Mouse (Mus musculus): ENCODE data around the gene Olfr94.
"Not testable (repeated sequence)": the region's sequence is repeated elsewhere in the genome, so short reads cannot be mapped to it uniquely, and the experiment has no call there.

Gene Olfr94

DNA sequence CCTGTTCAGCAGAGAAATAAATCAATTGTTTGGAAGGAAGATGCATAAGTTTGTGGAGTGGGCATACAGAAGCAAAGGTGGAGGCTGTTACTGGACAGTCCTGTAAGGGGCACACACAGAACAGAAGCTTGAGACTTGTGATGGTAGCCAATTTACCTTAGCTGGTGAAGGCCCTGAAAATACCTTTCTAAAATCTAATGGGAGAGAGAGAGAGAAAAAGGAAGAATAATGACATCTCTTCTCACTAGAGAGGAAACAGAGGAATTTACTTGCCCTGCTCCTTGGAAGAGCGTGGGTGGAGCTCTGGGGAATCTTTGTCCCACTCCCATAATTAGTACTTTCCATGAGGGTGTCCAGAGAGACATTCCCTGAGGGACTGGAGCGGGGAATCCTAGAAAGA is at the start of gene Olfr94:
Gene Olfr94, minus strand, starts transcription at position 101 of the 400 bp plus-strand sequence.
- in situ Hi-C loops (cut with MboI; ENCODE audit: unreplicated experiment in 2 of 2) = loop anchor here (5.0 to 25.0 kb wide), 7 partner anchors 119 to 844 kb away; partner anchors contain the start of genes Trim40 (in 2 of the 2), H2-M10.3 (in 1 of the 2) and H2-M10.6 (in 1 of the 2)

DNA sequence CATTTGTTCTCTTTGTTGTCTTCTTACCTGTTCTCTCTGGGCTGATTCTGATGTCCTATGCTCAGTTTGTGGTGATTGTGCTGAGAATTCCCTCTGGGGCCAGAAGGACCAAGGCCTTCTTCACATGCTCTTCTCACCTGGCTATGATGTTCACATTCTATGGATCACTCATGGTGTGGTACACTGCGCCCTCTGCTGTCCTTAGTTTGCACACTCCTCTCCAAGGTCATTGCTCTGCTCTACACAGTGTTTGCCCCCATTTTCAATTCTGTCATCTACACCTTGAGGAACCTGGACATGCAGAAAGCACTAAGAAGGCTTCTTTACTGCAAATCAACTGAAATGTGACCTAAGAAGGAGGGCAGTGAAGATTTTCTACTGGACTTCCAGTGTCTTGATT is 49.8 kb upstream of the Olfr94 start:
- in situ Hi-C loops (cut with MboI; ENCODE audit: unreplicated experiment in 2 of 2) = no loop called here

DNA sequence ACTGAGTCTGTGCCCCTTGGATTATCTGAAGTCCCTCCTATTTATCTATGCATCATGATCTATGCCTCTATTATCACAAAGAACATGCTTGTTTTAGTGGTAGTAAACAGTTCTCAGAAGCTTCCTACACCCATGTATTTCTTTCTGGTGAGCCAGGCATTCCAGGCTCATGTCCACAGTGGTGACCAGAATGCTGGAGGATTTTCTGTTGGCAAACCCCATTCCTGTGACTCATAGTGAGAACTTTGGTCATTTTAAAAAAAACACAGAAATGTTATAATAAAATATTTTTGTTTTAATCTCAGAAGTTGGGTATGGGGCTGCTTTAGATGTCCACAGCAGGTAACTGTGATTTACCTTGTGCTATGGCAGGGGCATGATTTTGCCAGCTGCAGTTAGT is 48.7 kb upstream of the Olfr94 start:
- in situ Hi-C loops (cut with MboI; ENCODE audit: unreplicated experiment in 2 of 2) = no loop called here

DNA sequence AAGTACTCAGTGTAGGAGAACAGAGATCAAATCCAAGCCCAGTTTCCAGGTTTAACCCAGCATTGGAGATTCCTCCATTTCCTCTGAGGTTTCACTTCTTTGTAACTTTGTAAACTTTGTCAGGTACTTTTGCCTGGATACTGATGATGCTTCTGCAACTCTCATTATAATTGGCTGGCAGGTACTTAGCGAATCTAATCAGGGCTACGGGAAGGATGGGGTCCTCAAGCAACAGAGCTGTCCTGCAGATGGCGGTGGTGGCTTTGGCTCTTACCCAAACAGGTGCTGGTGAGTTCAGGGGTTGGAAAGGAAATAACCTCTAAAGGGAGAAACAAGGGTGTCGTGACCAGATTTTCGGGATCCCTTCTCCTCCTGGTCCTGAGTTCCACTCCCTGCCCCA is 45.9 kb upstream of the Olfr94 start:
- in situ Hi-C loops (cut with MboI; ENCODE audit: unreplicated experiment in 2 of 2) = no loop called here

DNA sequence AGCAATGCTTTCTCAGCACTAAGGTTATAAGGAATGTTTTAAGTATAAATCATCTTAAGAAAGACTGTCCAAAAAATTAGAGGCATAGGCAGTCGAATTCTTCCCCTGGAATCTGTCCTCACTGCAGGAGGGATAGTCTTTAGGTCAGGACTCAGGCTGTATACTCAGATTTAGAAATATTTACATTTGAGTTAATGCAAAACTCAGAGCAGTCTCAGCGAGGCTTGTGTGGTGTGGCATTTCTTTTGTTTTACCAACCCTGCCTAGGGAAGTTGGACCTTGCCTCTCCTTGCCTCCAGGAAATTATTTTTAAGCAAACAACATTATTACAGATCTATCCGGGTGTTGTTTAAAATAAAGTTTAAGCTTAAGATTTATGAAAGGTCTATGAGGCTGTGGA is 41.4 kb upstream of the Olfr94 start:
- in situ Hi-C loops (cut with MboI; ENCODE audit: unreplicated experiment in 2 of 2) = no loop called here

DNA sequence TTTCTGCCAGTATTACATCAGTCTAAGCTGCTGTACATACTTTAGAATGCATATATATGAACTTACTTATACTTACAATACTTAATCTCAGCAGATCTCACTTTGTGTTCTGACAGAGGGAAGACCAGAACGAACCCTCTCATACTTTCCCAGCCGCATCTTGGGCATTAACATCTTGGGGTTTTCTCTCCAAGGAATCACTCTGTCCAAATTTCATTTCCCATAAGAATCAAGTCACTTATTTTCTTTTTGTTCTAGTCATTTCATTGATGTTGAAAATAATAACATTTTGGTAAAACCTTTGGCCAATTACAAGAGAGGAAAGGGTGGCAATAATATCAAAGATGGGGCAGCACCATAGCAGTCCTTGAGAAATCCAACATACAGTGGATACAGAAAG is 36.4 kb upstream of the Olfr94 start, which contains the start of gene Olfr97:
Gene Olfr97, minus strand, starts transcription at position 101 of the 400 bp plus-strand sequence.
- in situ Hi-C loops (cut with MboI; ENCODE audit: unreplicated experiment in 2 of 2) = not testable (repeated sequence)

DNA sequence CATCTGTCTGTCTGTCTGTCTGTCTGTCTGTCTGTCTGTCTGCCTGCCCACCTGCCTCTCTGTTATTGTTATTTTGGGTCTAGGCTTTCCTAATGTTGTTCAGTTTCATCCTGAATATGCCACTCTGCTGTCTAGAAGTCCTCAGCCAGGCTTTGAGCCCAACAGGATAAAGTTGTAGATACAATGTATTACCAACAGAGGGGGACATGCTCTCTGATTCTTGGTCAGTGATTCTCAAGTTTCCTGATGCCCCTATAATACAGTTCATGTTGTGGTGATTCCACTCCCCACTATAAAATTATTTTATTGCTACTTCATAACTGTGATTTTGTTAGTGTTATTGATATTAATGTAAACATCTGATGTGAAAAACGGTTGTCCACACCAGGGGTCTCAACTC is 21.1 kb upstream of the Olfr94 start:
- in situ Hi-C loops (cut with MboI; ENCODE audit: unreplicated experiment in 2 of 2) = loop anchor here in 1 of 2 experiments (25.0 kb wide), 1 partner anchor 860 kb away; the partner anchor contains the start of gene H2-M10.3

DNA sequence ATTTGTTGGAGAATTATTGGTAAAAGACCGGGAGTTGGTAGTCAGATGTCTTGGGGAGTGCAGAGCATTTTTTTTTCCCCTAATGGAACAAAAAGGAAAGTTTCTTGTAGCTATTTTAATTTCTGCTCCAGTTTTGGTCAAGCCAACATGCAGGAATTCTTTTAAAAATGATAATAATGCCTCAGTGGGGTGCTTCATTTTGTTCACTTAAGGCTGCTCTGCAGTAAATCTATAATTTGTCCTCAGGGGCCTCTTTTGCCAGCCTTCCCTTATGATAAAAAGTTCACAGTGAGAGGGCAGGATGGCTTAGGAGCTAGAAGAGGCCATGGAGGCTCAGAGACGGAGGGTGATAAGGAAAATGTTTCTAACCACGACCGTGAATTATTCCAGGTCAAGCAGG is 19.1 kb upstream of the Olfr94 start, which contains the start of gene Olfr96:
Gene Olfr96, plus strand, starts transcription at position 301 of the 400 bp plus-strand sequence.
- in situ Hi-C loops (cut with MboI; ENCODE audit: unreplicated experiment in 2 of 2) = loop anchor here in 1 of 2 experiments (25.0 kb wide), 1 partner anchor 858 kb away; the partner anchor contains the start of gene H2-M10.3

DNA sequence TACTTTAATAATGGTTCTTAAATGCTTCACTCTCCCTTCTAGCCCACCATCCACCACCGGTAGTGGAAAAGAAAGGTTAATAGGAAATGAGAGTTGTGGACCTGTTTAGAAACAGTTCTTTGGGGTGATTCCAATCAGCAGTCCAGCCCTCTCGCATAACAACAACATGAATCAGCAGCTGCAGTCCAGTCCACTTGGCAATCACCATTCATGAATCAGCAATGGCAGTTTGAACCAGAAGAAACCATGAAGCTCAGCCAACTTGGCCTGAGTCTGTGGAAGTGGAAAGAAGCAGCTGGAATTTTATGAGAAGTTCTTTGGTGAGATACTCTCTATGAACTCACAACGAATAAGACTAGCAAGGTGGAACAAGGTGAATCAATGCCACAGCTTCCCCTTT is 17.7 kb upstream of the Olfr94 start:
- in situ Hi-C loops (cut with MboI; ENCODE audit: unreplicated experiment in 2 of 2) = loop anchor here in 1 of 2 experiments (25.0 kb wide), 1 partner anchor 856 kb away; the partner anchor contains the start of gene H2-M10.3

DNA sequence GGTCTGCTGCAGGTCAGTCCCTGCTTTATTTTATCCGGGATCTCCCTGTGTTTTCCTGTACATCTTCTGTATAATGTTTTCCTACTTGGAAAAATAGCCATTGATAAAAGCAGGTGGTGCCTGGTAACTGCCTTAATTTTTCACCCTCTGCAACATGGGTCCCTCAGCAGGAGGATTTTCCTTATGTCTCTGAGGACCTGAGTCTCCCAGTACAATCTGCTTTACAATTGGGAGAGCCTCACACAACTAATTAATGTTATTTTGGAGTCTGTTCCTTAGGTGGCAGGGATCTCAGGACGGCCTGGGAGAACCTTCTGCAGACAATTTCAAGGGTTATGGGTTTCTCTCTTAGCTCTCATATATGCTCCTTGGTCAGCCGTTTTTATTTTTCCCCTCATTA is 12.2 kb upstream of the Olfr94 start, which contains the start of gene Olfr95:
Gene Olfr95, minus strand, starts transcription at position 101 of the 400 bp plus-strand sequence.
- in situ Hi-C loops (cut with MboI; ENCODE audit: unreplicated experiment in 2 of 2) = loop anchor here in 1 of 2 experiments (25.0 kb wide), 1 partner anchor 851 kb away; the partner anchor contains the start of gene H2-M10.3

DNA sequence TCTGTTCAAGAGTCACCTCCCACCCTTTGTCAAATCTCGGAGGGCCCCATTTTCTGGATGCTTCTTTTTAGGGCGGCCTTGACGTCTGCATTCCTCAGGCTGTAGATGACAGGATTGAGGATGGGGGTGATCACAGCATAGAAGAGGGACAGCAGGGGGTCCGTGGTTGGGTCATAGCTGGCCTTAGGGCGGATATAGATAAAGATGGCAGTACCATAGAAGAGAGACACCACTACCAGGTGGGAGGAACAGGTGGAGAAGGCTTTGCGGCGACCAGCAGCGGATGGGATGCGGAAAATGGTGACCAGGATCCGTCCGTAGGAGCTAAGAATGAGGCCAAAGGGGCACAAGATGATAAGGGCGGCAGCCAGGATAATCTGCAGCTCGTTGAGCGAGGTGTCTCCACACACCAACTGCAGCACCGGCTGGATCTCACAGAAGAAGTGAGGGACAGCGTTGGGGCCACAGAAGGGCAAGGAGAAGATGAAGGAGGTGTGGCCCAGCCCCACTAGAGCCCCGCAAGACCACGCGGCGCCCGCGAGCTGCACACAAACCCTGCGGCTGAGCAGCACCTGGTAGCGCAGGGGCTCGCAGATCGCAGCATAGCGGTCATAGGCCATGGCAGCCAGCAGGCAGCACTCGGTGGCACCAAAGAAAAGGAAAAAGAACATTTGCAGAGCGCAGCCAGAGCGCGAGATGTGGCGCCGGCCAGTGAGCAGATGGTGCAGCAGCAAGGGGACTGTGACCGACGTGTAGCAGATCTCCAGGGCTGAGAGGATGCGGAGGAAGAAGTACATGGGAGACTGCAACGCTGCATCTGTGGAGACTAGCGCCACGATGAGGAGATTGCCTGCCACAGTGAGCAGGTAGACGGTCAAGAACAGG is 10.3 kb upstream of the Olfr94 start:
- in situ Hi-C loops (cut with MboI; ENCODE audit: unreplicated experiment in 2 of 2) = loop anchor here in 1 of 2 experiments (25.0 kb wide), 1 partner anchor 849 kb away; the partner anchor contains the start of gene H2-M10.3

DNA sequence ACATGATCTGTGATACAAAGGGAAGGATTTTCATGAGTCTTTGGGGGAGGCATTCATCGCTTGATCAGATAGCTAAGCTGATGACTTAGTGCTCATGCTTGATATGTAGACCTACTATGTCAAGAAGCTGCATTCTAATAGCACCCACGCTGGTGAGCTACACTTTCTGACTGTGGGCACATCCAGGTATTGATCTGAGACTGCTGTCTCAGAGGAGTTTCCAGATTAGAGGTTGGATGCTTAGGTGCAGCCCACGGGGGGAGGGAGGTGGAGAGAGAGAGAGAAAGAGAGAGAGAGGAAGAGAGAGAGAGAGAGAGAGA is 3.1 kb upstream of the Olfr94 start:
- in situ Hi-C loops (cut with MboI; ENCODE audit: unreplicated experiment in 2 of 2) = loop anchor here (5.0 to 25.0 kb wide), 7 partner anchors 122 to 847 kb away; partner anchors contain the start of genes Trim40 (in 2 of the 2), H2-M10.3 (in 1 of the 2) and H2-M10.6 (in 1 of the 2)

DNA sequence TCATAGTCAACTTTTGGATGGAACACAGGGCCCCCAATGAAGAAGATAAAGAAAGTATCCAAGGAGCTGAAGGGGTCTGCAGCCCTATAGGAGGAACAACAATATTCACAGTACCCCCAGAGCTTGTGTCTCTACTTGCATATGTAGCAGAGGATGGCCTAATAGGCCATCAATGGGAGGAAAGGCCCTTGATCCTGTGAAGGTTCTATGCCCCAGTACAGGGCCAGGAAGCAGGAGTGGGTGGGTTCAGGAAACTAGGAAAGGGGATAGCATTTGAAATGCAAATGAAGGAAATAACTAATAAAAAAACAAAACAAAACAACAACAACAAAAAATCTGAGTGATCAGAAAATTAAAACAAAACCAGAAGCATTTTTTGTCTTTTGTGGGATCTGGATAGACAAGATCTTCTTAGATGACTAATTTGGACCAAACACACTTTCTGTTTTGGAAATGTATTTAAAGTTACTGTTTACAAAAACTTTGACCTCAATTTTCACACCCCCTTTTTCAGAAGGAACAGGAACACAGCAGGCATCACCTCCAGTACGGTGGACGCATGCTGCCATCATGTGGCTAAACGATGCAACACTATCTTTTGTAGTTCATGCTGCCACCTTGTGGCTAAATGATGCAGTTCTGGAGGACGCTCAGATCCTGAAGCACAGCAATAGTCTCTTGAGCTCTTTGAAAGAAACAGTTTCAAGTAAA is 2.6 kb upstream of the Olfr94 start:
- in situ Hi-C loops (cut with MboI; ENCODE audit: unreplicated experiment in 2 of 2) = loop anchor here (5.0 to 25.0 kb wide), 7 partner anchors 121 to 846 kb away; partner anchors contain the start of genes Trim40 (in 2 of the 2), H2-M10.3 (in 1 of the 2) and H2-M10.6 (in 1 of the 2)

DNA sequence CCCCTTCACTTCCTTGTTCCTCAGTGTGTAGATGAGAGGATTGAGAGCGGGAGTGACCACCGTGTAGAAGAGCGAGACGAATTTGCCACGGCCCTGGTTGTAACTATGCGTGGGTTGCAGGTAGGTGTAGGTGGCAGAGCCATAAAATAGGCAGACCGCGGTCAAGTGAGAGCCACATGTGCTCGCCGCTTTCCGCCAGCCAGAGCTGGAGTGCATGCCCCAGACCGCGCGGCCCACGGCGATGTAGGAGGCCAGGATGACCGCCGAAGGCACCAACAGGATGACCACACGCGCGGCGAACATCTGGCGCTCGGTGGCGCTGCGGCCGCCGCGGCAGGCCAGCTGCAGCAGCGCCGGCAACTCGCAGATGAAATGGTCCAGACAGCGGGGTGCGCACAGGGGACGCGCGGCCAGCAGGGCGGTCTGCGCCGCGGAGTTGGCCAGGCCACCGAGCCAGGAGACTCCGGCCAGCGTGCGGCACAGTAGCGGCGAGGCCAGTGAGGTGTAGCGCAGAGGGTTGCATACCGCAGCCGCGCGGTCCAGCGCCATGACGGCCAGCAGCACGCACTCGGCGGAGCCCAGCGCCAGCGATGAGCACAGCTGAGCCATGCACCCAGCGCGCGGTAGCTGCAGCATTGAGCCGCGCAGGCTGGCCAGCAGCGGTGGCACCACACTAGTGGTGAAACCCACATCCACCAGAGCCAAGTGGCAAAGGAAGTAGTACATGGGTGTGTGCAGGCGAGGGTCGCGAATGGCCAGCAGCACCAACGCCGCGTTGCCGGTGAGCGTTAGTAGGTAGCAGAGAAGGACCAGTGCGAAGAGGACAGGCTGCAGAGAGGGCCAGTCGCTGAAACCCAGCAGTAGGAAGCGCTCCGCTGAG is 3.7 kb downstream of the Olfr94 start:
- in situ Hi-C loops (cut with MboI; ENCODE audit: unreplicated experiment in 2 of 2) = no loop called here

DNA sequence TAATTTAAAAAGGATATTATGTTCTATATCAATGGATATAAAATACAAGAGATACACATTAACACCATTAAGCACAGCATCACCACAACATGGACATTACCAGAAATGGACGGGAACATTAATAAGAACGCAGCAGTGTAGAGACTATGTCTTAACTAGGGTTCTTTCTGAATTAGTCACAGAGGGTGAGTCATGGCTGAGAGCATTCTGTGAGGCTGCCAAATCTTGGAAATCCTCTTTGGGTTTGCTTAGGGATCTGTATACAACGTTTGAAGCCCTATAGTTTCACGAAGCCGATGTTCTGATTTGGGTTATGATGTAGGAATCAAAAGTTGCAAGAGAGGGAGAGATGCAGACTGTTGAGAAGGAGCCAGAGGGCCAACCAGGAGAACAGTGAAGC is 6.0 kb downstream of the Olfr94 start:
- in situ Hi-C loops (cut with MboI; ENCODE audit: unreplicated experiment in 2 of 2) = no loop called here

DNA sequence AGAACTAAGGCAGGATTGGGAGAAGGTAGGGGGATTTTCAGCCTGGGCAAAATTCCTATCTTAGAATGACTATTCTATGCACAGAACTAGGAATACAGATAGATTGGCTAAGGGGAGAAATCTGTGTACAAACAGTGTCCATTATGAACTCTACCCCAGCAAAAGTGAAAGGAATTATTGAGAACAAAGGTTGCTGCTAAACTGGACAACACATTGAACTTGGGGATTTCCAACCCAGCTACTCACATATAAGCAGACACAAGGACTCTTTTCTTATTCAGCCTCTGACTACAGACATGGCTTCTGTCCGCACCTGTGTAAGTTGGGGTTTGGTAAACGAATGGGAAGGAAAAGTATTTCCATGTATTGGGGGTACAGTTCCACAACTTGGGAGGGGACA is 7.1 kb downstream of the Olfr94 start, which contains the start of gene Ubd:
Gene Ubd, plus strand, starts transcription at position 237 of the 400 bp plus-strand sequence.
- in situ Hi-C loops (cut with MboI; ENCODE audit: unreplicated experiment in 2 of 2) = no loop called here

DNA sequence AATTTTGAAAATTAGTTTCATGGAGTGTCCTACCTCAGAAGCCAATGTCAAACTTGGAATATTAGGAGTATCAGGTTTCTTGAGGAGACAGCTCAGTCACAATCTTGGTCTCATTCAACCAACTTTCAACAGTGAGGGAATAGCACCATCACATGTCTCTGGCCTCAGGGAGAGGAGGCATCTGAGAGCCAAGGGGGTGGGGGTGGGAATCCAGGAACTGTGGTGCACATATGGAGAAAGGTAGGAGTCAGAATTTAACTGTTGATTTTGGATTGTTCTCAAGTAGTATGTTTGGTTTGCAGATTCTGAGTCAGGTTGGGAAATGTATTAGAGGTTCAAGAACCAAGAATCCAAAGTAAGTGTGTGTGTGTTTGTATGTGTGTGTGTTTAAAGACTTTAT is 7.8 kb downstream of the Olfr94 start:
- in situ Hi-C loops (cut with MboI; ENCODE audit: unreplicated experiment in 2 of 2) = no loop called here

DNA sequence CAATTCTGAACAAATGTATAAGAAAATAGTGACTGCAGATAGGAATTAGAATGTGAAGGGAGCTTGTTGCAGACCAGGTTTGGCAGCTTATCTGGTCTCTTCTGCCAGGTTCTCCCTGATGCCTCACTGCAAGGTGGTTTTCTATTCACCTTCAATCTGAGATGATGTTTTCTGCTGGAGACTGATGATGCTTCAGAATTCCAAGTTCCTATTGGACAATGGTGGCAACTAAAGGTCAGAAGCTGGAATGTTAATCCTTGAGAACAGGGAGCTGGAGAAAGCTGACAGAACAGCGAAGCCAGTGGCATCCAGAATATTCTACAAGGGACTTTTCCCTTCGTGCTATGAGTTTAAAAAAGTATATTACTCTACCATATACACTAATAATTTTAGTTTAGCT is 10.1 kb downstream of the Olfr94 start:
- in situ Hi-C loops (cut with MboI; ENCODE audit: unreplicated experiment in 2 of 2) = no loop called here

DNA sequence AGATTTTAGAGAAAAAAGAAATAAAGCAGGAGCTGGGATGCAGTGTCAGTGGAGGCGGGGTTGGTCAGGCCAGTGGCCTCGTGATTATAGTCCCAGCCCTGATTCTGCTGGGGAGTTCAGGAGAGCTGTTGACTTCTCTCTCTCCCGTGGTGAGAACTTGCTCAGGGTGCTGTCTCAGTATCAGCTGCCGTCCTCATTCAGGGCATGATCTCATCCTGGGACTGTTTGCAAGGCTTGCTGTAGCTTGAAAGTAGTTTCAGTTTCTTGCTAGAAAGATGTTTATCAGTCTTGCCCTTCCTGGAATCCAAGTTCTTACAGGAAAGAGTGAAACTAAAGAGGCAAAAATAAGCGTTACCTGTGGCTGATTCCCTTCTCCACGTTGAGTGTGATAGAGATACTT is 15.3 kb downstream of the Olfr94 start:
- in situ Hi-C loops (cut with MboI; ENCODE audit: unreplicated experiment in 2 of 2) = no loop called here

DNA sequence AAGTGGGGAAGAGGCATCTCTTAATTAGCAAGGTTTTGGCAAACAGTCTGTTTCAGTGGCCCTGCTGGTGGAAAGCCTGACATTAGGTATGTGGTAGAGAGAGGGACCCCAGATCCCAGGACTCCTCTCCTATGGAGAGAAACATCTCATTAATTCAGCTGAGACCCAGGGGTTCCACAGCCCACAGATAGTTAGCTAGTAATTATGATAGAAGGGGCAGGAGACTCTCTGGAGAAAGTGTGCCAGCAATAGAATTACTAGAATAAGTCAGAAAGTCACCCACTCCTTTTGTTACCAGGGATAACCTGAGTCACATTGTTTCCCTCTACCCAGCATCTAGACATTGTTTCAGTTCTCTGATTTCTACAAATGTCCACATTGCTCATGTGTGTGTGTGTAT is 39.4 kb downstream of the Olfr94 start, which contains the start of gene Olfr93:
Gene Olfr93, minus strand, starts transcription at position 101 of the 400 bp plus-strand sequence.
- in situ Hi-C loops (cut with MboI; ENCODE audit: unreplicated experiment in 2 of 2) = no loop called here
